Mouse (Mus musculus): ENCODE data around the gene Pym1. TPM values are rescaled to one million over a fixed set of nuclear protein-coding genes. Genes with fewer than 3 reads are reported as not detected.

The Pym1 gene
- total RNA-seq, 2 experiments from 2014 or later = 24.3 to 26.3 TPM

DNA sequence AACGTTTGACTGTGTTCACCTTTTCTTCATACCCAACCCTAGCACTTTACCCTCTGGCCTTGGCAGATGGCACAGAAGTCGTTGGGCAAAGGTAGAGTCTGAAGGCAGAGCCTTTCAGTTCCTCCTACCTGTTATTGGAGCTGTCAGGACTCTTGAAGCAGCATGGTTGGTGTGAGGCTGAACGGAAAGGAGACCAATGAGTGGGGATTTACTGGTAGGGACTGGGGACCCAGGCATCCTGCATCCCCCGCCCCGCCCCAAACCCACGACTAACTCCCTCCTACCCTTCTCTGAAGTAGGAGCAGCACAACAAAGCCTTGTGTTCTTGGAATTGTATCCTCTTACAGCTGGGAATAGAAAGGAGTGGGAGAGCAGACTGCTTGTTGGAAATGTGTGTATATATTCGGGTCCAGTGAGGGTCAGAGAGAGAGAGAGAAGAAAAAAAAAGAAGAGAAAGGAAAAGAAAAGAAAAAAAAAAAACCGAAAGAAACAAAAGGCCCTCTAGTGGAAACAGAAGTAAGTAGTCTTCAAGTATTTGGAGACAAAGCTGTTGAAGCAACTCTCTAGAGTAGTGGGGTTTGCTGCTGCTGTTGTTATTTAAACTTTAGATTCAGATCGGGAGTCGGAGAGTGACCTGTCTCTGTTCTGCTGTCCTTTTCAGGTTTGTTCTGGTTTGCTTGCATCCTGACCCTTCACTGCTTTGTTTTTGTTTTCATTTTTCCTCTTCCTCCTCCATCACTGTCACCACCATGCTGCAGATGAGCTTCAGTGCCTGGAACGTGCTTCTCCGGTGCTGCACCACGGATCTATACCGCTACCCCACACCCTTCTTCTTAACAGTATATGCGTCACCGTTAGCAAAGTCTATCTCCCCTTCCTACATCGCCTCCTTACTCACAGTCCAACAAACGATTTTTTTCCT is 2.7 kb upstream of the Pym1 start, which contains the start of gene Dgka:
Gene Dgka, minus strand, starts transcription at position 176 of the 922 bp plus-strand sequence.
- DNase-seq = no peak

DNA sequence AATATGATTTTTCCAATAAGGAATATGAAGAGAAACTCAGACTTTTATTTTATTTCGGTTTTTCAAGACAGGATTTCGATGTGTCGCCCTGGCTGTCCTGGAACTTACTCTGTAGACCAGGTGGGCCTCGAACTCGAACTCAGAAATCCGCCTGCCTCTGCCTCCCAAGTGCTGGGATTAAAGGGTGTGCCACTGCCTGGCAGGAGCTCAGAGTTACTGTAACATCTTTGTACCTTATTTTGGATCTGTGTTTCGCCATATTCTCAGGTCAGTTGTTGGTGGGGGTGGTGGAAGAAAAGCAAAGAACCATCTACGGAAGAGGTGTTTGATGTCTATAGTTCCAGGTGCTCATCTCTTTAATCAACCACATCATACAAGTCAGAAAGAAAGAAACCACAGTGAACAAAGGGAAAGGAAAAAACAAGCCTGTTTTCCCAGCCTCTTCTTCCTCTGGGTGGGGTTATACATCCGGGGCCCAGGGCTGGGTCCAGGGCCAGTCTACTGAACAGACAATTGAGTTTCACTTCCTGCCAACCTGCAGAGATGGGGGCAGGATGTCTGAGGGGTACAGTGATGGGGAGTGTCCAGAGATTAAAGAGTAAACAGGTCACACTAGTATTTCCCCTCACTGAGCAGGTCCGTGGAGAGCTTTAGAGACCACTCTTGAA is 1.6 kb upstream of the Pym1 start:
- DNase-seq = no peak

DNA sequence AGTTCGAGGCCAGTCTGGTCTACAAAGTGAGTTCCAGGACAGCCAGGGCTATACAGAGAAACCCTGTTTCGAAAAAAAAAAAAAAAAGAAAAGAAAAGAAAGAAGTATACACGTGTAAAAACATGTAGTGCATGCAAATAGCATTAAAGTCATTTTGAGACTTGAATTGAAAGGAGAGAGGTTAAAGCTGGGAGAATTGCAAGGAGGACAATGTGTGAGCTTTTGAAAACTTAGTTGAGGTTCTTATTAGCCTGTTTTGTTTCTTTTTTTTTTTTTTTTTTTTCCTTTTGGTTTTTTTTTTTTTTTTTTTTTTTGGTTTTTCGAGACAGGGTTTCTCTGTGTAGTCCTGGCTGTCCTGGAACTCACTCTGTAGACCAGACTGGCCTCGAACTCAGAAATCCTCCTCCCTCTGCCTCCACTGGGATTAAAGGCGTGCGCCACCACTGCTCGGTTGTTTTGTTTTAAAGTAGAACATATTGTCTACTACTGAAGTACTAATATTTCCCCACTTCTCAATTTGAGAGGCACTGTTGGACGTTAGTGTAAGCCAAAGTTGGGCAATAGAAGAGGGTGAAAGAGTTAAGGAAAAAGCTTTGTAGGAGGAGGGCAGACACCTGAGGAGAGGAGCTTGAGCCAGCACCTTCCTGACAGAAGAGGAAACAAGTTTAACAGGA is 580 bp upstream of the Pym1 start:
- no peak for DNase-seq

DNA sequence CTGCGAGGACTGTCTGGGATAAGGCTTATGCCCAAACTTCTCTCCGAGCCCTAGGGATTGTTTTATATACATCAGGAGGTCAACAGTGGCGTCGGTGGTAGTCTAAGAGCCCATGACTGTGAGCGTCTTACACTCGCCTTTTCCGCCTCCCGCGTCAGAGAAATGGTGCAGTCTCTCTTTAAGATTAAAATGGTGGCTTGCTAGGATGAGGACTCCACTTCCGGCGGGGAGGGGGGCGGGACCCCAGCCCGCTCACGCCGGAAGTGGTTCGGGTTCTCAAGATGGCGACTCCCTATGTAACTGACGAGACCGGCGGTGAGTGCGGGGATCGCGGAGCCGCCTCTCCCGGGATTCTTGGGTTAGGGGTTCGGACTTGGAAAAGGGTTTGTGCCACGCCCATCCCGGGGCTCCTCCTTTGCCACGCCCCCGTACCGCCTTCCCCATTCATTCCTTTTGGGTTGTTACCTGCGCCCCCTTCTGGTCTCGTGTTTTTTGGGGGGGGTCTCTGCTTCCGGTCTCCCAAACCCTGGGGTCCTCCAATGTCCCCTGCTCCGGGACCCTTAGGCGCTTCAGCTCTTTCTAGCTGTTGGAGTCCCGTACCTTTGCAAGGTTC is 669 bp downstream of the Pym1 start:
- peak; percentile 86 for DNase-seq

DNA sequence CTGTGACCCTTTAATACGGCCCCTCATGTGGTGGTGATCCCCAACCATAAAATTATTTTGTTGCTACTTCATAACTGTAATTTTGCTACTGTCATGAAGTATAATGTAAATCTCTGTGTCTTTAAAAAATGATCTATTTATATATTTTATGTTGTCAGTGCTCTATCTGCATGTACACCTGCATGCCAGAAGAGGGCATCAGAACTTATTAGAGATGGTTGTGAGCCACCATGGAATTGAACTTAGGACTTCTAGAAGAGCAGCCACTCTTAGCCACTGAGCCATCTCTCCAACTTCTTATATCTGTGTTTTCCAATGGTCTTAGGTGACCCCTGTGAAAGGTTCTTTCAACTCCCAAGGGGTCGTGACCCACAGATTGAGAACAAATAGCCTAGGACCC is 25.2 kb downstream of the Pym1 start:
- DNase-seq = no peak

DNA sequence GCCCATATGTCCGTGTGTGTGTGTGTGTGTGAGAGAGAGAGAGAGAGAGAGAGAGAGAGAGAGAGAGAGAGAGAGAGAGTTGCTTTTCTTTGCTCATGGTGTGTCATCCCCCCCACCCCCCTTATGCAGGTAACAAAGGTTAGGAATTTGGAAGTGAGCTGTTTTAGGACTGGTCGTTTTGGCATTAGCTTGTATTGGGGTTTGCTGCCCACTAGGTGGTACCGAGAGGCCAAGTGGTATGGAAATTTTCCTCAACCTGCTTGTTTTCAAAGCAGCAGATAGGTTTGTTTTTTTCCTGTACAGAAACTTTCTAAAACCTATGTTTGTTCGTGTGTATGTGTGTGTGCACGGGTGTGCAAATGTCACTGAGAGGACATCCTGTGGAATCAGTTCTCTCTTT is 26.0 kb downstream of the Pym1 start:
- DNase-seq = no peak

DNA sequence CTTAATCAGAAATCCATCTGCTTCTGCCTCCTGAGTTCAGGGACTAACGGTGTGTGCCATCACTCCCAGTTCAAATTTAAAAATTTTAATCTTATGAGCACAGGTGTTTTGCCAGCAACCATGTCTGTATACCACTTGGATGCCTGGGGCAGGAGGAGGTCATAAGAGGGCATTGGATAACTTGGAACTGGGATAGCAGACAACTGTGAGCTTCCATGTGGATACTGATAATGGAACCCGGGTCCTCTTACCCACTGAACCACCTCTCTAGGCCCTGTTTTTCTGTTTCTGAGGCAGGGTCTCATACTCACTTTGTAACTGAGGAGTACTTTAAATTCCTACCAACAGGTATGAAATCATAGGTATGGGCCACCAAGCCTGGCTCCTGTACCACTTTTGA is 30.8 kb downstream of the Pym1 start:
- DNase-seq = no peak

DNA sequence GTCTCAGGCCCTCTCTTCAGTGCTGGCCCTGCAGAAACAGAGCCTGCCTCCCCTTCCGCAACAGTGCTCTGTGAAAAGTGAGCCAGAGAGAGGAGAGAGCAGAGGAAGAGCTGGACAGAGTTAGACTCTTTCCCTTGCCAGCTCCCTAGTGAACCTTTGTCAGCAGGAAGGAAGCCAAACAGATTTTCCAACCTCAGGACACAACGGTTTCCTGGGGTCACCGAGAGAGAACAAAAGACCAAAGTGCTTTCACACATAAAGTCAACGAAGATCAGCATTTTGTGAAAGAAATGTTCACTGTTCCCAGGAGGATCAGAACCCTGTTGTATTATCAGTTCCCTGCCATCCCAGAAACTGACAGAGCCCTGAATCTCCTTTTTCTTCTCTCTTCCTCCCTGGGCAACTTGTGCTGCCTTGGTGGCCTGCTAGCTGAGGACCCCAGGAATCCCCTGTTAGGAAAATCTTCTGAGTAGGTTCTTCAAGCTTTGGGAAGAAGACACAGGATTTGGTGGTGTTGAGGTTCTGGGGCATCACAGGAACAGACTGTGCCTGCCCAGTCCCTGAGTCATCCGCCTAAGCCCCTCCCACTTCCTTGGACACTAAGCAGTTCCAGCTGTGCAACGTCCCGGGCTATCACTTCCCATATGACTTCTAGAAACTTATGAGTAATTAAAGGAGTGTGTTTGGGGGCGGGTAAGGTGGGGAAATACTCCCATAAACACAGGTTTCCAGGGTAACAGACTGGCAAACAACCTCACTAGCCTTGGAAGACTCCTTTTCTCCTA is 31.5 kb downstream of the Pym1 start:
- peak; percentile 78 for DNase-seq

DNA sequence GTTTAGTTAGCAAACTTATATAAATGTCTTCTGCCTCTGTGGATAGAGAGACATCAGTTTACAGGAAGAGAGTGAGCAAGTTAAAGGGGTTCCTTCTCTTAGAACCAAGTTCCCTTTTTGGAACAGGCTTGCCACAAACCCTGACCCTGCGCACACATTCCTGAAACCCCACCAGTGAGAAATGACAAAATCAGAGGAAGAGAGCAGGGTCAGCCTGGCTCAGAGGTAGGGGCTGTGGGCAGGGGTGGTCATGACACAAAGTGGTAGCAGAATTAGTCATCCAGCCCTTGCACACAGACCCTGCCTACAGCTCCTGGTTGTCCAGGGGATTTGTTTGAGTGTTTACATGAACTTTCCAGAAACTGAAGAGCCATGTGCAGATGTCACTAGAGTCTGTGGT is 32.5 kb downstream of the Pym1 start:
- no peak for DNase-seq

DNA sequence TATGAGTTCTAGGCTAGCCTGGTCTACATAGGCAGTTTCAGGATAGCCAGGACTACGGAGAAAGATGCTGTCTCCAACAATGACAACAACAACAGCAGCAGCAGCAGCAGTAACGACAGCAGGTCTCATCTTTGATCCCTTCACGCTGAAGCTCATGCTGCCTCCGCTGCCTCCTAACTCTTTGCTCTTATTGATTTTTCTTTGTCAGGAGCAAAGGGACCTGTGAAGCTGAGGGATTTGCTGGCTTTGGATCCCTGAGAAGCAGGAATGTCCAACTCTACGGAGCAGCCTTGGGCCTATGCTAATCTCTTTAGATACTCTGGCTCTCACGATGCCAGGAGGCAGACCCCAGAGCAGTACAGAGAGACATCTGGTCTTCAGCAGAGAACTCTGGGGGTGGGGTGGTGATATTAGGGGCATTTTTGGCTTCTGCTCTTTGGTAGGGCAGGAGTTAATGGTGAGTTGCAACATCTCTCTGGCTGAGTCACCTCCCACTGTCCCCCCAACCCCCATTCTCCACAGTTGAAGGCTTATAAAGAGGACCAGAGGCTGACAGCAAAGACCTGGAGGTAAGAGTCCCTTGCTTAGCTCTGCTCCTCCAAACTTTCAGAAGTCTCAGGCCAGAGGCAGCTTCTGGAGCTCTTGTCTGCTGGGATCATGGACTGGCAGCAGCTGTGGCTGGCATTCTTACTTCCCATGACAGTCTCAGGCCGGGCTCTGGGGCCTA is 42.9 kb downstream of the Pym1 start, which contains the start of gene Mmp19:
Gene Mmp19, plus strand, starts transcription at position 513 of the 727 bp plus-strand sequence.
- peak; percentile 63 for DNase-seq

DNA sequence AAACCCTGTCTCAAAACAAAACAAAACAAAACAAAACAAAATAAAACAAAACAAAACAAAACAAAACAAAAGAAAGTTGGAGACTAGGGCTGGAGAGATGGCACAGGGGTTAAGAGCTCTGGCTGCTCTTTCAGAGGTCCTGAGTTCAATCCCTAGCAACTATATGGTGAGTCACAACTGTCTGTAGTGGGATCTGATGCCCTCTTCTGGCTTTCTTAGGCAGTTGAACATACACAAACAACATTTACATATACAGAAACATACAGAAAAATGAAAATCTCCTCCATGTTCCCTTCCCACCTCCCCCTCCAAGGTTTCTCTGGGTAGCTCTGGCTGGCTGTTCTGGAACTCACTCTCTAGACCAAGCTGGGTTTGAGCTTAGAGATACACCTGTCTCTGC is 44.4 kb downstream of the Pym1 start:
- DNase-seq = no peak

DNA sequence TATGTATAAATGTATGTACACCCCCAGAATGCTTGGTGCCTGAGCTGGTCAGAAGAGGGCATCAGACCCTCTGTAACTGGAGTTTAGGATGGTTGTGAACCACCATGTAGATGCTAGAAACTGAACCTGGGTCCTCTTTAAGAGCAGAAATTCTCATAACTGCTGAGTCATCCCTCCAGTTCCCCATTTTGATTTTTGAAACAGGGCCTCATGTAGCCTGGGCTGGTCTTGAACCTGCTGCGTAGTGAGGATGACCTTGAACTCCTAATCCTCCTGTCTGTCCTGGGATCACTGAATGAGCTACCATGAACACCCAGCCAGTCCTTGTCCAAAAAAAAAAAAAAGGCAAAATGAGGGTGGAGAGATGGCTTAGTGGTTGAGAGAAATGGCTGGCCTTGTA is 45.6 kb downstream of the Pym1 start:
- no peak for DNase-seq

DNA sequence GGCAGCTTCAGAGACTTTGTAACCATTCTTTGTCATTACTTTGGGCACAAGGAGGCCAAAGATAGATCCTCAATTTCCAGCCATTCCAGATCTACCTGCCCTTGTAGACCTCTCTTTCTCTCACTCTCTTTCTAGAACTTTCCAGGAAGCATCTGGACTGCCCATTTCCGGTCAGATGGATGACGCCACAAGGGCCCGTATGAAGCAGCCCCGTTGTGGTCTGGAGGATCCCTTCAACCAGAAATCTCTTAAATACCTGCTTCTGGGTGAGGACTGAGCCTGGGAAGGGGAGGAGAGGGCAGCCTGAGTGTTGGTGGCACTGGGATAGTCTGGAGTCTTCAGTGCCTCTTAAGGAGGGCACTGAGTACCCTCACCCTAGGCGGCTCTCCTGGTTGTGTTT is 46.7 kb downstream of the Pym1 start:
- DNase-seq = no peak

DNA sequence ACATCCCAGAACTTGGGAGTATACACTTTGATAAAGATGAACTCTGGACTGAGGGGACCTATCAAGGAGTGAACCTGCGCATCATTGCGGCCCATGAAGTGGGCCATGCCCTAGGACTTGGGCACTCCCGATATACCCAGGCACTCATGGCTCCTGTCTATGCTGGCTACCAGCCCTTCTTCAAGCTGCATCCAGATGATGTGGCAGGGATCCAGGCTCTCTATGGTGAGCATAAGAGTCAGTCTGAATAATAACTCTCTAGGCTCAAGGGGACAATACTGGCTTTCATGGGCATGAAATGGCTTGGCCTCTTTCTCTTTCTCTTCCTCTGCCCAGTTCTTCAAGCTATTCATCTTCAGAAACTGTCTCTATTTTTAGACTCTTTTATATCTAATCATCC is 47.9 kb downstream of the Pym1 start:
- no peak for DNase-seq

DNA sequence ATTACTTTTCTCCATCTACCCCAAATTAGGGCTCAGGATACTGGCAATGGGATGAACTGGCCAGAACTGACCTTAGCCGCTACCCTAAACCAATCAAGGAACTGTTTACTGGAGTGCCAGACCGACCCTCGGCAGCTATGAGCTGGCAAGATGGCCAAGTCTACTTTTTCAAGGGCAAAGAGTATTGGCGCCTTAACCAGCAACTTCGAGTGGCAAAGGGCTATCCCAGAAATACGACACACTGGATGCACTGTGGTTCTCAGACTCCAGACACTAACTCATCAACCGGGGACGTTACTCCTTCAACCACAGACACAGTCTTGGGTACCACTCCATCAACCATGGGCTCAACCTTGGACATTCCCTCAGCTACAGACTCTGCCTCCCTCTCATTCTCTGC is 51.0 kb downstream of the Pym1 start:
- DNase-seq = no peak

DNA sequence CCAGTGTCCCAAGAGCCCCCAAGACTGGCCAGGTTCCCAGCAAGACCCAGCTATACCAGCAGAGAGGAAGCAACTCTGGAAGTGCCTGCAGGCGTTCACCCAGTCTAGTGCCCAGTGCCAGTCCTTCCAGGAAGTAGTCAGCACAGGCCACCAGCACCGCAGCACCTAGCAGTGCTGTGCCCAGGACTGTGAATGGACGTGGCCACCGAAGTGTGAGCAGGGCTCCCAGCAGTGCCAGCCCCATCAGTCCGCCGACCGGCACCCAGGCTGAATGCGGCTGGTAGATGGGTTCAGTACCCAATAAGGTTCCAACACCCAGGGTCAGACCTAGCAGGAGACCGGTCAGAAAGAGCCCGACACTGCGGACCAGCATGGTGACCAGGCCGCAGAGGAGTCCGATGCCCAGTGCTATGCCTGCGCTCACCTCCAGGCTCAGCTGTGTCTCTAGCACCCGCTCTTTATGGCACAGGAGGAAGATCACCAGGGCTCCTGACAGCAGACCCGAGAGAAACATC is 54.3 kb downstream of the Pym1 start:
- no peak for DNase-seq

DNA sequence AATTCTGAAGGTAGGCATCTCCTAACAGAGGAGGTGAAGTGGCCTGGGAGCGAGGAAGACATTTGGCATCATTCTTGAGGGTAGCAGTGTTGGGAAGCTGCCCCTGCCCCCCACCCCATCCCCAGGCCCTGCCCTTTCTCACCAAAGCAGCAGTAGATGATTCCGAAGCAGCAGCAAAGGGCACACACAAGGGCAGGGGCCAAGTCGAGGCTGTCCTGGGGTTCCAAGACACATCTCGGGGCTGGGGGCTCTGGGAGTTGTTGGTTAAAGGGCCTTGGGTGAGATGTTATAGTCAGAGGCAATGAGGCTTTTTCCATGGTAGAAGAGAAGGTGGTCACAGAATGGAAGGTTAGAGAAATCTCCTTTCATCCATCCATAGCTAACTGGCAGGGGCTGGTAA is 55.3 kb downstream of the Pym1 start:
- DNase-seq = no peak

DNA sequence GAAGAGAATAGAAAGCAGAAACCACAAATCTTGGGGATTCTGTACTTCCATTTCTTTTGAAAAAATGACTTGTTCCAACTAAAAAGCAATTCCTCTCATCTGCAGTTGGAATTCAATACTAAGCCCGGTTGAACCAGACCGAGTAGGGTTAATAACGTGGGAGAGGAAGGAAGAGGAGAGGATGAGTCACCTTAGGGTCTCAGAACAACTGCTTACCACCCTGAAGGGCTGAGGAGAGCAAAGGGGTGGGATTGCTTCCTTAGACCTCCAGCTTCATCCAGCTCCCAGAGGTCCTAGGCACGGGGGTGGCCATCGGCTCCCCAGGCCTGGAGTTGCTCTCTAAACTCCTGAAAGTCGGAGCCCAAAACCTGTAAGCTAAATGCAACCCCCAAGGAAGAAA is 55.7 kb downstream of the Pym1 start:
- no peak for DNase-seq

DNA sequence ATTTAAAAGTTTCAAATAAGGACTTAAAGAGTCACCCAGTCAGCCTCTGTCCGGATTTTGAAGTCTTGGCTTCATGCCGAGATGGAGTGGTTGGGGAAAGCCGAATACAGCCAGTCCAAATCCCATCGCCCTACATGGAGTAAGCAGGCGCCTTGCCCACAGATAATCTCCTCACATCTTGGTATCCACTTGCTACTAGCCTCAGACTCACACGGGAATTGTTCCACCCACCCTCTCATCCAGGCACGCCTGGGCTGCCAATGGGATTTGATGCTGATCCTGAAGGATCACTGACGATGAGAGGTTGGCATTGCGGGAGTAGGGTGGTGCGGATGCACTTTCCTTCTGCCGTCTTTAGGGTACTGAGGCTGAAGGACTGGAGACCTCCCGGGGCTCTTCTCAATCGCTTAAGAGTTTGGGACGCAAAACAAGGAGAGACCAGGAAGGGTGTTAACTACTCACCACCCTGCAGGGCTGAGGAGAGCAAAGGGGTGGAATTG is 56.1 kb downstream of the Pym1 start, which contains the start of gene Dnajc14:
Gene Dnajc14, plus strand, starts transcription at position 292 of the 500 bp plus-strand sequence.
- DNase-seq = peak; percentile 69

Data from adrenal gland, postnatal 10 days (tissue).